Mouse (Mus musculus) embryonic facial prominence, embryonic 13.5 days (tissue): ENCODE results near the gene Bmper. TPM values are rescaled to one million over a fixed set of nuclear protein-coding genes. Genes with fewer than 3 reads are reported as not detected.

Experiments
- ATAC-seq: fragments of 200-750 bp; cut with Nextera tagmentation; 2 replicates; pipeline ENCODE4 v1.8.0; 2017; ENCODE audit warnings: low read depth; ENCODE audit not compliant: insufficient number of reproducible peaks, insufficient read depth, low FRiP score, low TSS enrichment
- H3K27ac ChIP-seq: fragments of 300-500 bp; sonication (generic); 2 replicates; pipeline ENCODE4 v1.5.1; 2015; ENCODE audit warnings: moderate library complexity, mild to moderate bottlenecking, inconsistent platforms
- H3K27me3 ChIP-seq: fragments of 300-500 bp; sonication (generic); 2 replicates; pipeline ENCODE4 v1.6.1; 2015; ENCODE audit warnings: mild to moderate bottlenecking, inconsistent platforms
- H3K36me3 ChIP-seq: fragments of 300-500 bp; sonication (generic); 2 replicates; pipeline ENCODE4 v1.6.1; 2015; ENCODE audit warnings: mild to moderate bottlenecking, inconsistent platforms
- H3K4me1 ChIP-seq: fragments of 300-500 bp; sonication (generic); 2 replicates; pipeline ENCODE4 v1.6.1; 2015; ENCODE audit warnings: inconsistent platforms
- H3K4me2 ChIP-seq: fragments of 300-500 bp; sonication (generic); 2 replicates; pipeline ENCODE4 v1.6.1; 2015; ENCODE audit warnings: moderate library complexity, mild to moderate bottlenecking, inconsistent platforms
- H3K4me3 ChIP-seq: fragments of 300-500 bp; sonication (generic); 2 replicates; pipeline ENCODE4 v1.5.1; 2015; ENCODE audit warnings: mild to moderate bottlenecking, inconsistent platforms
- H3K9ac ChIP-seq: fragments of 300-500 bp; sonication (generic); 2 replicates; pipeline ENCODE4 v1.6.1; 2015; ENCODE audit warnings: mild to moderate bottlenecking, inconsistent platforms
- H3K9me3 ChIP-seq: fragments of 300-500 bp; sonication (generic); 2 replicates; pipeline ENCODE4 v1.6.1; 2016; ENCODE audit warnings: inconsistent platforms
- WGBS: fragments of 180-500 bp; shearing (Covaris S2); methylation state at CpG from one replicate; pipeline ENCODE4 v1.1.7; 2015; ENCODE audit warnings: mixed read lengths; 5-methylcytosine and 5-hydroxymethylcytosine counted together
- polyA plus RNA-seq: library from polyadenylated mRNA; unstranded; fragments of >200 nt; fragmentation: Nextera tagmentation; extraction: Ambion mirVana; gene quantifications from 2 replicates; pipeline ENCODE4 v1.2.1, GENCODE M21; 2015

Bmper gene
- polyA plus RNA-seq, 1 experiment from 2014 or later = 10.8 TPM

DNA sequence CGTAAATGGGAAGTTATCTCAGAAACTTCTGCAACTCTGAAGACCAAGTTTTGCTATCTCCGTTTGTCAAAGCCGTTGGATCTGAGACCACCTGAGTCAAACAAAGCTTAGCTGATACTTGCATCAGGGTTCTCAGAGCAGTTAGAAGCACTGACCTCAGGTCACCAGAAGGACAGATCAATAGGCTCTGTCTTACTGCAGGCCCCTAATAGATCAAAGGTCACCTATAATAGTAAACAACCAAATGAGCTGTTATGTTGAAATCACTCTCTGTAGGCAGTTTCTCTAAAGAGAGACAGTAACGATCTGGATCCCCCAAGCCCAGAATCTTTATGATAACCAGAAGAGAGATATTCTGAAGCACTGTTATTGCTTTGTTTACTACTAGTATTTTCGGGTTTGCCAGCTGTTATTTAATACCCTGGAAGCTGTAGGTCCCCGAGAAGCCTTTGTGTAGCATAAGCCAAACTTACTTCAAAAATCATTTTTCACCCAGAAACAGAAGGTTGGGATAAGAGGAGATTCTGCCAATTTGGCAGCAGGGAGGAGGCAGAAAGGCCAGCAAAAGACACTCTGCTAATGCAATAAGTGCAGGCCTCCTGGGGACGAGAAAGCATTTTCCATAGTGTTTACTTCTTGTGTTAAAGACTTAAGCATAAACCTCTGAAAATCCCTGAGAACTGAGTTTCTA lies 224.5 kb downstream of the Bmper start:
- ATAC-seq = no peak
- 60% methylated on average over 7 of the region's 7 CpGs for WGBS
- Histone ChIP-seq H3K4me3 (no peak overlapping the region), H3K4me2 (no peak overlapping the region), H3K9ac (no peak overlapping the region), H3K27ac (no peak overlapping the region), H3K27me3 (peaks cover 6% of the 10 kb centered on the region), H3K4me1 (no peaks in the 10 kb centered on the region), H3K36me3 (no peaks in the 10 kb centered on the region), H3K9me3 (no peaks in the 10 kb centered on the region)

DNA sequence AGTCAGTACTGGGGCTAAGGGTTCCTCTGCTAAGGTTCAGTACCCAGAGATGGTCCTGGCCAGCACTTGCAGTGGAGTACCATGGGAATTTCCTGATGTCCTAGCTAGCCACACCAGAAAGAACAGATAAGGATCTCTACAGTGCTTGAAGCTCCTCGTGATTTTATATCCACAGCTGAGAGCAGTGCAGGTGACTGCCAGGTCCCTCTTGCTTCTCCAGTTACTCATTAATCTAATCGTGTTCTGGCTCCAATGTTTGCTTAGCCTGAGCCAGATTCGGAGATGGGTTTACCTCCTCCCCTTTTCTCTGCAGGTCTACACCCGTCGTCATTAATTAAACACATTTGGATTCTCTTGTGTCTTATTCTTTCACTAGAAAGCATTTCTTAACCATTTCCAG lies 230.4 kb downstream of the Bmper start:
- 31% methylated on average over 5 of the region's 5 CpGs for WGBS
- no peaks in the 10 kb centered on the region for H3K4me1 ChIP-seq
- no peak for ATAC-seq
- no peak overlapping the region for H3K9ac ChIP-seq
- H3K27ac ChIP-seq = no peak overlapping the region
- no peak overlapping the region for H3K4me3 ChIP-seq
- no peak overlapping the region for H3K4me2 ChIP-seq
- H3K36me3 ChIP-seq = no peaks in the 10 kb centered on the region
- peaks cover 3% of the 10 kb centered on the region; the same call in 1 of the 2 replicates for H3K27me3 ChIP-seq
- no peaks in the 10 kb centered on the region for H3K9me3 ChIP-seq

DNA sequence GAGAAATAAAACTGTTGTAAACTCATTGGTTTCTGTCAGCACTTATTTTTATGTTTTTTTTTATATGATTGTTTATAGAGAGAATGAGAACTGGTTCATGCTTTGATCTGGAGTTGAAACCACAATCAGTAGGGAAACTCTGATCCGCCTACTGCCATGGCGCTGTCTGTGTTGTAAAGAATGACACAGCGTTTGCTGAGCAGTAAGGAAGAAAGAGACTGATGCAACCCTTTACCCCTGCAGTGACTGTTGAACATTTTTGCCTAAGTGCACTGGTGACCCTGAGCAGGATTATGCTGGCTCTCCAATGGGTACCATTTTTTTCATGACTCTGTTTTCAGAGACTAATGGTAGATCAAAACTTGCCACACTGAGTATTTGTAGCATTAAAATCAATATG lies 234.3 kb downstream of the Bmper start:
- no peak overlapping the region for H3K4me3 ChIP-seq
- no peak overlapping the region for H3K4me2 ChIP-seq
- H3K36me3 ChIP-seq = no peaks in the 10 kb centered on the region
- H3K9me3 ChIP-seq = no peaks in the 10 kb centered on the region
- H3K27ac ChIP-seq = no peak overlapping the region
- no peak for ATAC-seq
- peaks cover 1% of the 10 kb centered on the region for H3K27me3 ChIP-seq
- 63% methylated on average over 3 of the region's 3 CpGs for whole genome bisulfite sequencing
- H3K9ac ChIP-seq = no peak overlapping the region
- peaks cover 8% of the 10 kb centered on the region for H3K4me1 ChIP-seq

DNA sequence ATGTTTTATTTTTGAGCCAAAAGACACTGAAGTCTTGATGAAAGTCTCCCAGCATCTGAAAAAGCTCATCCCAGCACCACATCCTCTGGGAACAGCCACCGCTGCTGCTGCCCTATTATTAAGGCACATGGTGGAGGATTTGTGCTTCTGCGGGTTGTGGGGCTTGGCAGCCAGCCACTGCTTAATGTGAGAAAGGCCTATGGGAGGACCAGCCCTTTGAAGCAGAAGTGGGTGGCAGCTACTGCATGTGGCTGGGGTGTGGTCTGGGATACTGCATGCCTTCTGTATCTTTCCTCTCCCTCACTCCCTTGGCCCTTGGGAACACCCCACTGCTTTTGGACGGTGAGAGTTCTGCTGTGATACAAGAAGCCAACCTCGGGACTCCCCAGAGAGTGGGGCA lies 237.8 kb downstream of the Bmper start:
- peaks cover 9% of the 10 kb centered on the region for H3K27me3 ChIP-seq
- no peak overlapping the region for H3K4me3 ChIP-seq
- H3K4me1 ChIP-seq = peaks cover 8% of the 10 kb centered on the region
- no peaks in the 10 kb centered on the region for H3K36me3 ChIP-seq
- ATAC-seq = no peak
- 32% methylated on average over 4 of the region's 4 CpGs for WGBS
- H3K9me3 ChIP-seq = no peaks in the 10 kb centered on the region
- H3K9ac ChIP-seq = no peak overlapping the region
- H3K4me2 ChIP-seq = no peak overlapping the region
- H3K27ac ChIP-seq = no peak overlapping the region

DNA sequence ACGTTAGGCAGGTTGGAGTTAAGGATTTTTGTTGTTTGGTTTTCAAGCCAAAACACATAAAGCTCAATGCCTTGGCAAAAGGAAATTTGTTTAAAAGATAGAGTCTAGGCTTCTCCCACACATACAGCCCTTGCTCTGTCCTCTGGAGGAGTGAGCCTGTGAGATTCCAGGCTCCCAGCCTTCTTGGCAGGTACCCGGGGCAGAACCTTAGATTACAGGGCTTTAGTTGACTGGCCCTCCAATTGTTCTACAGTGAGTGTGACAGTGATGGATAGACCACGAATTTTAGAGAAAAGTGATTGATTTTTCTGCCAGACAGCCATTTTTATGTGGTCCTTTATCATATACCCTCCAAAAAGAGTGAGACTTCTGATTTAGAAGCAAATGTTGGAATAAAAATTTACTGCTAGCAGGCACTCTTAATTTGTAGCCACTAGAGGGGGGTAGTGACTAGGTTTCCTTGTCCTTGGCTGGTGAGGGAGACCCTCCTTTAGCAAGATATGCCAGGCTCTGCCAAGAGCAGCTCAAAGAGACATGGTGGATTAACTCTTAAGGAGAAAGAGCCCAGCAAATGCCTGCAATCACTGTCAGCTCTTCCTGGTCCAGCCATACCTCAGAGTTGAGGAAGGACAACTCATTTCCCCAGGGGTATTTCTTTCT lies 240.2 kb downstream of the Bmper start:
- no peak for ATAC-seq
- Histone ChIP-seq H3K36me3 (no peaks in the 10 kb centered on the region), H3K4me2 (no peak overlapping the region), H3K27ac (no peak overlapping the region), H3K4me3 (no peak overlapping the region), H3K4me1 (peaks cover 8% of the 10 kb centered on the region), H3K9me3 (no peaks in the 10 kb centered on the region), H3K27me3 (peaks cover 9% of the 10 kb centered on the region), H3K9ac (no peak overlapping the region)
- WGBS = 48% methylated on average over 3 of the region's 3 CpGs

DNA sequence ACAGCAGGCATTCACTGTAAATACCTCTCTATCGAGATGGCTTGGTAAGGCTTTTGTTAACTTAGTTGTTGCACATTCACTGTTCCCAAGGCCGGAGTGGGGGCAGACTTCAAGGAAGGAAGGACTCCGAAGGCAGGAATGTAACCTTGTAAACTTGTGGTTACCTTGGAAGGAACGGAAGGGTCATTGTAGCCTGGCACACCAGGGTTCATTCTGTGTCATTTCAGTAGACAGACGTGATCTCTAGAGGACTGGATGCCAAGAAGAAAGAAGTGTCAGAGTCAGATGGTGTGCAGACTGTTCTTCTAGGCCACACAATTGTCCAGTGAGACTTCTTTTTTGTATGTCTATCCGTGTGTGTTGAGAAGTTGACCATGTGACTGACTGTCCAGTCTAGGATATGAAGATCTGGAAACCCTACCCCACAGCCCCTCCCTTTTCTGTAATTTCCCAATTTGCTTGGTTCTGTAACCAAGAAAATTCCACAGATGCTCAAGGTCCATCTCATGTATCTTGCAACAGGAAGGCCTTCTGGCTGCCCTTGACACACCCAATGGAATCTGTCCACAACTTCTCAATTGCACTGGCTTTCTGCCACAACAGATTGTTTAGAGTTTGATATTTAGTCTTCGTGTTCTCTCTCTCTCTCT lies 242.2 kb downstream of the Bmper start:
- Histone ChIP-seq H3K4me1 (peaks cover 8% of the 10 kb centered on the region), H3K27ac (no peak overlapping the region), H3K4me3 (no peak overlapping the region), H3K4me2 (no peak overlapping the region), H3K36me3 (no peaks in the 10 kb centered on the region), H3K9me3 (no peaks in the 10 kb centered on the region), H3K27me3 (peaks cover 9% of the 10 kb centered on the region), H3K9ac (no peak overlapping the region)
- WGBS = 76% methylated on average over 7 of the region's 7 CpGs
- ATAC-seq = no peak

DNA sequence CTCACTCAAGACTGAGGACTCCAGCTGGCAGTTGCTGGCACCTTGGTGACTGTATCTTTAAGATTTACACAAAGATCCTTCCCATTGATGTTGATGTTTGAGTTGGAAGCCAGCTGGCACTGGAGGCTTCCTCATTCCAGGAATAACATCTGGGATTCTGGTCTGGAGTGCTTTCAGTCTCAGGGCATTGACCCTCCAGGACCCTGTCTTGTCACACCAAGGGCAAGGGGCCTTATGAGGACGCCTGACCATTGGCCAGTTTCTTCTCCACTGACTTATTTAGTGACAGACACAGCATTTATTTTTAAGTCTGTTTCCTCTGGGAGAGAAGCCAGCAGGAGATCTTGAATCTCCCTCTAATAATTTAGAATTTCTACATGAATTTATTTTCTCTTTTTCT lies 247.0 kb downstream of the Bmper start:
- 56% methylated on average over 1 of the region's 1 CpGs for WGBS

DNA sequence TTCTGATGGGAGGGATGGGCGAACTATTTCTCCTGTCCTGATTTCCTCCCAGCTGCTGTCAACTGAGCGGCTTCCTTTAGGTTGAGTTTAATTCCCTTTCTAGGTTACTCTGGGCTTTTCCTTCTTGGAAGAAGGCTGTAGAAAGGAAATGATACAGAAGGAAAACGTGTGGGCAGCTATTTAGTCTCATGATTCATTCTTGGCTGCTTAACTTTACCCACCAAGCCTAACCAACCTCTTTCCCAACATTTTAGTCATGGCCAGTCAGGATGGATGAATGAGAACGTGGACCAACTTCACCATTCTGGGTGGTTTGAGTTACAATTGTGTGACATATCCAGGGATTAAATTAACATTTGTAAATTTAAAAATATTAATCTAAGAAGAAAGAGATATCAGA lies 263.0 kb downstream of the Bmper start:
- Histone ChIP-seq H3K27ac (no peak overlapping the region), H3K4me1 (peaks cover 10% of the 10 kb centered on the region; the same call in 1 of the 2 replicates), H3K27me3 (peaks cover 7% of the 10 kb centered on the region; the same call in 1 of the 2 replicates), H3K4me3 (no peak overlapping the region), H3K9me3 (no peaks in the 10 kb centered on the region), H3K36me3 (no peaks in the 10 kb centered on the region), H3K9ac (no peak overlapping the region), H3K4me2 (no peak overlapping the region)
- ATAC-seq = no peak
- 74% methylated on average over 4 of the region's 4 CpGs for WGBS

More for the DNA sequence above, 247.0 kb downstream of the Bmper start:
- Histone ChIP-seq H3K9me3 (no peaks in the 10 kb centered on the region), H3K27ac (no peak overlapping the region), H3K27me3 (no peaks in the 10 kb centered on the region), H3K9ac (no peak overlapping the region), H3K4me2 (no peak overlapping the region), H3K4me3 (no peak overlapping the region), H3K36me3 (no peaks in the 10 kb centered on the region), H3K4me1 (no peaks in the 10 kb centered on the region)
- no peak for ATAC-seq

DNA sequence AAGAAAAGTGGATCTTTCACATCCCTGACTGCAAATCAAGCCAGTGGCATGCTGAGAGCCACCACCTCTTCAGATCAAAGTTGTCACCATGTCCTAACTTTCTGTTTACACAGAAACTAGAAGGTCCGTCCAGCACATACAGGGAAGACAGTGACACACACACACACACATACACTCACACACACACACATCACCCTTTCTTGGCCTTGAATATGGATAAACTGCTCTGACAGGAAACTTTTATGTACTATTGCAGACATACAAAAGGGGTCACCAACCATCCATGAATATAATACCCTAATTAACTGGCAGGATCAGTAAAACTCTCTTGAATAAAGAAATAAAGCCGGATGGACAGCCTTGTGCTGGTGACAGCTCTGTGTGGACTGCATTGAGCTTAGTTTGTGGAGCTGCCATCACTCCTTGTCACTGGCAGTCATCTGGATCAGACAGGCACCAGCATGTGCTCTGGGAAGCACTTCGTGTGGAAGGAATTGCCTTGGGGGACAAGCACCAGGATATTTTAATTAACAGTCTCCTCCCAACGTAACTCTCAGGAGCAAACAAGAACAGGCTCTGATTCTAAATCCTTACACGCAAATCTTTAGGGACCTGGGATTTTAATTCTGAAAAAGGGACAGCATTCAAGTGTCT lies 264.0 kb downstream of the Bmper start:
- ATAC-seq = no peak
- H3K9ac ChIP-seq = no peak overlapping the region
- WGBS = 18% methylated on average over 5 of the region's 5 CpGs
- peaks cover 10% of the 10 kb centered on the region; the same call in 1 of the 2 replicates for H3K4me1 ChIP-seq
- no peaks in the 10 kb centered on the region for H3K36me3 ChIP-seq
- no peak overlapping the region for H3K27ac ChIP-seq
- peaks cover 7% of the 10 kb centered on the region; the same call in 1 of the 2 replicates for H3K27me3 ChIP-seq
- no peak overlapping the region for H3K4me2 ChIP-seq
- no peak overlapping the region for H3K4me3 ChIP-seq
- H3K9me3 ChIP-seq = no peaks in the 10 kb centered on the region

DNA sequence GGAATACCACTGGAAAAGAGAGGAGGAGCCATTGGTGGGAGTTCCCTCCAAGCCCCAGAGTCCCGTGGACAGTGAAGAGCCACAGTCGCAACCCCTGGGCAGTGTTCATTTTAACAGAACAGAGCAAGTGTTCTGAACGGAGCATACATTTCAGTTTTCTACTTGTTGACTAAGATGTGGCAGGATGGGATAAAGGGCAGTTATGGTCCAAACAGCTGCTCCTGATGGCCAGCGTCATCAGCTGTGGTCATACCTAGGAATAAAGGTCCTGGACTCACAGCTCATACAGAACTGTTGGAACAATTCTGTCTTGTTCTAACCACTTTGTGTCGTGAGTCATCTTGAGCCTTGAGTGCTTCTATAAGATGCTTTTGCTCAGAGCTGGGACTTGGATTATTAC lies 265.4 kb downstream of the Bmper start:
- Histone ChIP-seq H3K4me3 (no peak overlapping the region), H3K4me2 (no peak overlapping the region), H3K27me3 (peaks cover 7% of the 10 kb centered on the region; the same call in 1 of the 2 replicates), H3K4me1 (peaks cover 10% of the 10 kb centered on the region; the same call in 1 of the 2 replicates), H3K36me3 (no peaks in the 10 kb centered on the region), H3K9ac (no peak overlapping the region), H3K27ac (no peak overlapping the region), H3K9me3 (no peaks in the 10 kb centered on the region)
- ATAC-seq = no peak
- 86% methylated on average over 5 of the region's 5 CpGs for WGBS

DNA sequence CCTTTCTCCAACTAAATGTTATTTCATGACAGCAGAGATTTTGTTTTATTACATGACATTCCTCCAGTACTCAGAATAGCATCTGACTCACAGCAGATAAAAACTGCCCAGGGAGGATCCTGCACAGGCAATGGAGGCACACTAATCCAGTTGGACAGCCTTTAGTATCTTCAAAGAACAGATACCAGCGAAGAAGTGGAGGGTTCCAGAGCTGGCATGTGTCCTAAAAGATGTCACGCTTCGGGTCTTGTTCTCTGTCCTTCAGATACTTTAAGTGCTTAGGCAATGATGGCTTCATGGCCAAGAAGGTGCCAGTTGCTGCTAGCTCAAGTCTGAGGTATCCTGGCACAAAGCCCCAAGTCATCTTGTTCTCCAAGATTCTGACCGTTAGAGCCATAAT lies 272.5 kb downstream of the Bmper start:
- 76% methylated on average over 4 of the region's 4 CpGs for WGBS
- no peak overlapping the region for H3K4me3 ChIP-seq
- no peak for ATAC-seq
- H3K4me1 ChIP-seq = no peaks in the 10 kb centered on the region
- H3K9ac ChIP-seq = no peak overlapping the region
- H3K9me3 ChIP-seq = peaks cover under 1% of the 10 kb centered on the region; the same call in 1 of the 2 replicates
- H3K4me2 ChIP-seq = no peak overlapping the region
- no peaks in the 10 kb centered on the region for H3K36me3 ChIP-seq
- H3K27me3 ChIP-seq = peaks cover 3% of the 10 kb centered on the region; the same call in 1 of the 2 replicates
- H3K27ac ChIP-seq = no peak overlapping the region
